Mouse (Mus musculus) heart, adult 2 months (tissue): ENCODE measurements around the gene Lrch3. TPM values are rescaled to one million over a fixed set of nuclear protein-coding genes. Genes with fewer than 3 reads are reported as not detected.
"Not testable (repeated sequence)": the region's sequence is repeated elsewhere in the genome, so short reads cannot be mapped to it uniquely, and the experiment has no call there.

Experiments used
- DNase-seq, 2 experiments: peaks; one replicate each; pipeline ENCODE4 v3.0.0; 2021
- H3K27ac ChIP-seq: fragments of 200-600 bp; 2 replicates; pipeline ENCODE4 v1.8.1; 2022
- H3K27me3 ChIP-seq: fragments of 200-500 bp; 2 replicates; pipeline ENCODE4 v1.6.1; 2012; ENCODE audit warnings: mild to moderate bottlenecking, low read length, inconsistent platforms, mixed read lengths; ENCODE audit not compliant: control insufficient read depth, insufficient read depth
- H3K36me3 ChIP-seq: fragments of 200-500 bp; 2 replicates; pipeline ENCODE4 v1.6.1; 2012; ENCODE audit warnings: low read length, inconsistent platforms; ENCODE audit not compliant: control insufficient read depth, insufficient read depth
- H3K4me1 ChIP-seq: fragments of 200-500 bp; 2 replicates; pipeline ENCODE4 v1.6.1; 2011; ENCODE audit warnings: low read length; ENCODE audit not compliant: control insufficient read depth, insufficient read depth
- H3K4me3 ChIP-seq: fragments of 200-600 bp; 2 replicates; pipeline ENCODE4 v1.8.1; 2022
- H3K79me2 ChIP-seq: fragments of 200-500 bp; replicated peaks from 2 replicates; pipeline ENCODE4 v1.6.1; 2012; ENCODE audit warnings: mild to moderate bottlenecking, inconsistent platforms, low read length, moderate library complexity, mixed read lengths; ENCODE audit not compliant: control insufficient read depth, insufficient read depth
- H3K9ac ChIP-seq: fragments of 200-500 bp; 2 replicates; pipeline ENCODE4 v1.6.1; 2012; ENCODE audit warnings: low read depth, mild to moderate bottlenecking, control low read depth, inconsistent platforms, low read length, mixed read lengths
- CTCF ChIP-seq: fragments of 200-600 bp; IDR thresholded peaks from 2 replicates; pipeline ENCODE4 v1.8.1; 2022; ENCODE audit warnings: antibody characterized with exemption, mild to moderate bottlenecking, moderate library complexity
- EP300 ChIP-seq: fragments of 200-500 bp; IDR thresholded peaks from 2 replicates; pipeline ENCODE4 v1.6.1; 2011; ENCODE audit warnings: low read depth, low read length, control low read depth; ENCODE audit not compliant: insufficient read depth
- POLR2A ChIP-seq: fragments of 200-500 bp; IDR thresholded peaks from 2 replicates; pipeline ENCODE4 v1.6.1; 2011; ENCODE audit warnings: mild to moderate bottlenecking, low read depth, low read length, control low read depth; ENCODE audit not compliant: insufficient read depth
- WGBS: fragments of 180-500 bp; shearing (Covaris S2); methylation state at CpG from one replicate; pipeline ENCODE4 v1.1.7; 2018; 5-methylcytosine and 5-hydroxymethylcytosine counted together
- intact Hi-C: fragments of 180-260 bp; cut with DNase I; formaldehyde crosslinking; loops from one replicate; pipeline ENCODE4 v1.15.1; 2025
- polyA plus RNA-seq: library from polyadenylated mRNA; depleted of rRNA; stranded (reverse); fragments of >200 nt; gene quantifications from 2 replicates; pipeline ENCODE4 v1.2.3, GENCODE M21; 2012
- total RNA-seq, 2 experiments: library from RNA; stranded (reverse); gene quantifications; 2 replicates each; pipeline ENCODE4 v1.2.3; 2021

The Lrch3 gene
- total and polyA plus RNA-seq, 3 experiments, result 13.8 to 22.6 (median 20.3) TPM

- H3K4me3 ChIP-seq, H3K9ac ChIP-seq, DNase-seq, H3K27me3 ChIP-seq, H3K27ac ChIP-seq, H3K79me2 ChIP-seq, H3K4me1 ChIP-seq, H3K36me3 ChIP-seq: not testable (repeated sequence)
- WGBS, result 69% methylated on average over 1 of the region's 1 CpGs
- peak; percentile 24 for TF ChIP-seq CTCF
- intact Hi-C loops, result loop anchor here (5.0 kb wide), 1 partner anchor 178 kb away; no protein-coding TSS in a partner anchor
Observed at GRCm38 (mm10) chr16:32875281-32875680, 38.6 kb upstream of the Lrch3 start.

GRCm38 (mm10) chr16:32875847-32876246 is 38.1 kb upstream of the Lrch3 start:
- Histone ChIP-seq H3K79me2 (peaks cover 2% of the 10 kb centered on the region; the same call in 1 of the 2 replicates), H3K27ac (peak overlapping the region; percentile 1; the same call in 1 of the 2 replicates), H3K4me1 (peaks cover 3% of the 10 kb centered on the region), H3K36me3 (peaks cover 6% of the 10 kb centered on the region), H3K9ac (no peak overlapping the region), H3K27me3 (no peaks in the 10 kb centered on the region), H3K4me3 (no peak overlapping the region)
- no peak for TF ChIP-seq EP300
- no peak for TF ChIP-seq POLR2A
- TF ChIP-seq CTCF, result no peak
- DNase-seq, result no peak
- WGBS, result 95% methylated on average over 3 of the region's 3 CpGs
- intact Hi-C loops, result loop anchor here (2.0 to 5.0 kb wide), 2 partner anchors 39 to 179 kb away; partner anchors contain the start of gene Lrch3

DNA sequence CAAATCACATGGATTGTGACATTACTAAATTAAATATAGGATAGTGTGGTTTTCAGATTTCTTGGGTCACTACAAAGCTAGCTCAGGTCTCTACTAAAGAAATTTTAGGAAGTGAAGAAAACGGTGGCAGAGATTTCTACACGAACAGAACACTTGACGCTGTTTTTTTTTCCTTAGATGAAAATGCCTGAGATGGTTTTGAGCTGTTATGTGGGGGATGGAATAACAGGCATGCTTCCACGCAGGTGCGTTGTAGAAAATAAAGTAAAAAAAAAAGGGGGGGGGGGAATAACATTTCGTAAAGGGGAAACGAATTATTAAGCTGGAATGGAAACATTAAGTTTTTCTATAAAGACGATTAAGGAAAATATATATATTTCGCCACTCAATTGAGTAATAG is 37.1 kb upstream of the Lrch3 start:
- H3K27ac ChIP-seq, result peak overlapping the region; percentile 96
- intact Hi-C loops, result loop anchor here (1.0 to 5.0 kb wide), 3 partner anchors 9 to 180 kb away; partner anchors contain the start of gene Lrch3
- 4% methylated on average over 9 of the region's 9 CpGs for WGBS

GRCm38 (mm10) chr16:32877343-32878156 is 36.4 kb upstream of the Lrch3 start, which contains the start of the genes Fyttd1 and Rubcn:
Gene Fyttd1 (plus strand): TSS chr16:32877500.
Gene Rubcn (minus strand): TSS chr16:32877766.
- under 1% methylated on average over 78 of the region's 83 CpGs for WGBS

More for the DNA sequence above, 37.1 kb upstream of the Lrch3 start:
- peak overlapping the region; percentile 96; the same call in 1 of the 2 replicates for H3K9ac ChIP-seq
- H3K27me3 ChIP-seq, result no peaks in the 10 kb centered on the region
- DNase-seq, result no peak
- H3K79me2 ChIP-seq, result peaks cover 4% of the 10 kb centered on the region
- peaks cover 6% of the 10 kb centered on the region for H3K36me3 ChIP-seq
- peaks cover 3% of the 10 kb centered on the region for H3K4me1 ChIP-seq
- TF ChIP-seq CTCF (no peak), EP300 (no peak), POLR2A (no peak)
- peak overlapping the region; percentile 80 for H3K4me3 ChIP-seq

DNA sequence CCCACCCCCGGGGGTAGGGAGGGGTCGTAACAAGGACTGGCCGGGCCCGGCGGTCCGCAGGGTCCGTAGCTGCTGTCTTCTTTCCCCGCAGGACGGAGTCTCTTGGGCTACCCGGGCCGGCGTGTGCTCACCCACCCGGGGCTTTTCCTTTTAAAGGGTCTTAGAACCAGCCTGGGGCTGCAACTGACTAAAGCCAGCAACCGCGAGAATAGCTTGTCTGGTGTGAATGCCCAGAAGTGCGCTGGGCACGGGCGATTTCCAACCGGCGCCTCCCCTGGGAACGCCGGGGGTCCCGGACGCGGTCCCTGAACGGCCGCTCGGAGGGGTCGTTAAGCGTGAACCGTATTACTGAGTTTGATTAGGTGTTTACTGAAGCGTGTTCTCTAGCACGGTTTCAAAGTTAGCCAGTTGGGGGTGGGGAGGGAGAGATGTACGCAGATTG is 35.7 kb upstream of the Lrch3 start:
- Histone ChIP-seq H3K79me2 (peaks cover 8% of the 10 kb centered on the region), H3K36me3 (peaks cover 10% of the 10 kb centered on the region), H3K4me1 (peaks cover 3% of the 10 kb centered on the region), H3K27me3 (no peaks in the 10 kb centered on the region), H3K27ac (peak overlapping the region; percentile 96), H3K9ac (peak overlapping the region; percentile 94), H3K4me3 (peak overlapping the region; percentile 80)
- intact Hi-C loops, result loop anchor here (2.0 to 5.0 kb wide), 2 partner anchors 63 to 181 kb away; no protein-coding TSS in a partner anchor
- no peak for DNase-seq
- WGBS, result under 1% methylated on average over 34 of the region's 34 CpGs
- TF ChIP-seq EP300 (no peak), CTCF (no peak), POLR2A (no peak)

More at GRCm38 (mm10) chr16:32877343-32878156, 36.4 kb upstream of the Lrch3 start, which contains the start of the genes Fyttd1 and Rubcn:
- Histone ChIP-seq H3K9ac (peak within 1 kb of the TSS; percentile 96), H3K79me2 (peaks cover 5% of the 10 kb centered on the region), H3K36me3 (peaks cover 8% of the 10 kb centered on the region), H3K27me3 (no peaks in the 10 kb centered on the region), H3K4me3 (peak within 1 kb of the TSS; percentile 80), H3K27ac (peak within 1 kb of the TSS; percentile 96), H3K4me1 (peaks cover 3% of the 10 kb centered on the region)
- TF ChIP-seq CTCF (peak; percentile 77), POLR2A (peak; percentile 83), EP300 (0 out of 2 replicates have a peak, but pooled peaks have one; percentile 25)
- intact Hi-C loops, result loop anchor here (1.0 to 5.0 kb wide), 4 partner anchors 9 to 180 kb away; partner anchors contain the start of gene Lrch3
- peak; percentile 97 to 98 for DNase-seq
